Mouse (Mus musculus) kidney, adult 2 months (tissue): Measurements from ENCODE around the gene Arsg.

ENCODE experiments used
- CTCF ChIP-seq: fragments of 200-500 bp; conservative IDR thresholded peaks from 2 replicates; pipeline ENCODE4 v1.5.1; 2011; ENCODE audit warnings: low read depth, mild to moderate bottlenecking, control low read depth, low read length, moderate library complexity, mixed read lengths; ENCODE audit not compliant: insufficient read depth, insufficient read length
- POLR2A ChIP-seq: fragments of 200-500 bp; IDR thresholded peaks from one replicate; pipeline ENCODE4 v1.6.1; 2011; ENCODE audit warnings: low read depth, low read length, control low read depth

DNA sequence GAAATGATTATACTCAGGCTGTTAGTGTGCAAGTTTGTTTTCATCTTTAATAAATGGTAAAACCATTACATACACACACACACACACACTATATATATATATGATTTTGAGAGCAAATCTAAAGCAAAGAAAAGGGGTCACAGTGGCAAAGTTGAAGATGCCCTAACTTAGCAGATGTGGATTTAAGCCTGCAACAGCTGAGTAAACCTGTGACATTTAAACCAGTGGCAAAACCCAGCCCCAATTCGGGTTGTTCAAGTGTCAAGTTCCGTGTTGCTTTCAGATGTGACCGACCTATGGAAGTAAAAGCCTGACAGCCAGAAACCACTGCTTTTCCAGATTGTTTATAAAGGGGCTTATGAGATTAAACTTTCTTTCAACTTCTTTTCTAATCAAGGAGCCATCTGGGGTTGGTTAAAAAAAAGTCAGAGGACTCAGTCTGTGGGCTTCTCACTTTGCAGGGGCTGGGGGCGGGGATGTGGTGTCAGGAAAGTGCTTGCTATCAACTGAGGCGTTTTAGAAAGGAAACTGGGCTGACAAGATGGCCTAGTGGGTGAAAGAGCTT is 30.9 kb upstream of the Arsg start:
- TF ChIP-seq POLR2A, result no peak
- no peak for TF ChIP-seq CTCF
